Mouse (Mus musculus) forebrain, embryonic 11.5 days (tissue): ENCODE data around the gene Fcmr. TPM values are rescaled to one million over a fixed set of nuclear protein-coding genes. Genes with fewer than 3 reads are reported as not detected.

Experiments
- ATAC-seq: fragments of 200-750 bp; cut with Nextera tagmentation; replicated peaks from 2 replicates; pipeline ENCODE4 v1.8.0; 2017; ENCODE audit warnings: moderate TSS enrichment; ENCODE audit not compliant: low FRiP score
- DNase-seq: peaks from one replicate; pipeline ENCODE4 v3.0.0-alpha.2; 2017; ENCODE audit warnings: low spot score
- H3K27ac ChIP-seq: fragments of 300-500 bp; sonication (generic); 2 replicates; pipeline ENCODE4 v1.5.1; 2014; ENCODE audit warnings: low read depth, low read length
- H3K27me3 ChIP-seq: fragments of 300-500 bp; sonication (generic); 2 replicates; pipeline ENCODE4 v1.6.1; 2014; ENCODE audit warnings: mild to moderate bottlenecking, low read length, mixed read lengths; ENCODE audit not compliant: control insufficient read depth, insufficient read depth
- H3K36me3 ChIP-seq: fragments of 300-500 bp; sonication (generic); 2 replicates; pipeline ENCODE4 v1.6.1; 2014; ENCODE audit warnings: mild to moderate bottlenecking, low read length, moderate library complexity, mixed read lengths; ENCODE audit not compliant: control insufficient read depth, insufficient read depth
- H3K4me1 ChIP-seq: fragments of 300-500 bp; sonication (generic); replicated peaks from 2 replicates; pipeline ENCODE4 v1.6.1; 2014; ENCODE audit warnings: low read length, mixed read lengths; ENCODE audit not compliant: control insufficient read depth, insufficient read depth
- H3K4me2 ChIP-seq: fragments of 300-500 bp; sonication (generic); 2 replicates; pipeline ENCODE4 v1.6.1; 2014; ENCODE audit warnings: low read depth, mild to moderate bottlenecking, low read length, moderate library complexity, mixed read lengths; ENCODE audit not compliant: severe bottlenecking
- H3K4me3 ChIP-seq: fragments of 300-500 bp; sonication (generic); 2 replicates; pipeline ENCODE4 v1.5.1; 2014; ENCODE audit warnings: low read depth, low read length
- H3K9ac ChIP-seq: fragments of 300-500 bp; sonication (generic); 2 replicates; pipeline ENCODE4 v1.6.1; 2014; ENCODE audit warnings: low read length
- H3K9me3 ChIP-seq: fragments of 300-500 bp; sonication (generic); 2 replicates; pipeline ENCODE4 v1.6.1; 2016; ENCODE audit warnings: low read length, mixed read lengths; ENCODE audit not compliant: control insufficient read depth
- WGBS: fragments of 180-500 bp; shearing (Covaris S2); extraction: QIAGEN DNeasy Blood & Tissue Kit; methylation state at CpG from one replicate; pipeline ENCODE4 v1.1.7; 2014; 5-methylcytosine and 5-hydroxymethylcytosine counted together
- polyA plus RNA-seq: library from polyadenylated mRNA; unstranded; fragments of >200 nt; fragmentation: Nextera tagmentation; extraction: Ambion mirVana; gene quantifications from 2 replicates; pipeline ENCODE4 v1.2.1, GENCODE M21; 2014

Gene Fcmr
- polyA plus RNA-seq, 1 experiment from 2014 or later: not detected

GRCm38 (mm10) chr1:130911401-130912010 lies 46.0 kb downstream of the Fcmr start, which contains the start of gene Il20:
Il20 (minus strand) TSS chr1:130911451.
- no peaks in the 10 kb centered on the region for H3K9me3 ChIP-seq
- no peak for DNase-seq
- H3K9ac ChIP-seq: no peak within 1 kb of the TSS
- H3K27ac ChIP-seq: no peak within 1 kb of the TSS
- no peaks in the 10 kb centered on the region for H3K27me3 ChIP-seq
- no peak within 1 kb of the TSS for H3K4me2 ChIP-seq
- no peaks in the 10 kb centered on the region for H3K4me1 ChIP-seq
- ATAC-seq: no peak
- 79% methylated on average over 12 of the region's 12 CpGs for WGBS
- no peak within 1 kb of the TSS for H3K4me3 ChIP-seq
- no peaks in the 10 kb centered on the region for H3K36me3 ChIP-seq

- no peaks in the 10 kb centered on the region for H3K27me3 ChIP-seq
- no peak overlapping the region for H3K27ac ChIP-seq
- WGBS: 50% methylated on average over 1 of the region's 1 CpGs
Observed at GRCm38 (mm10) chr1:130918323-130918980, 53.0 kb downstream of the Fcmr start.

GRCm38 (mm10) chr1:130926484-130926883 lies 61.0 kb downstream of the Fcmr start:
- H3K36me3 ChIP-seq: no peaks in the 10 kb centered on the region
- H3K9ac ChIP-seq: no peak overlapping the region
- DNase-seq (no peak), ATAC-seq (no peak)
- no peak overlapping the region for H3K4me3 ChIP-seq
- no peak overlapping the region for H3K4me2 ChIP-seq
- no peaks in the 10 kb centered on the region for H3K27me3 ChIP-seq
- no peaks in the 10 kb centered on the region for H3K4me1 ChIP-seq
- H3K9me3 ChIP-seq: no peaks in the 10 kb centered on the region
- no peak overlapping the region for H3K27ac ChIP-seq

More at GRCm38 (mm10) chr1:130918323-130918980, 53.0 kb downstream of the Fcmr start:
- ATAC-seq (no peak), DNase-seq (no peak)
- no peak overlapping the region for H3K4me2 ChIP-seq
- no peaks in the 10 kb centered on the region for H3K36me3 ChIP-seq
- no peak overlapping the region for H3K4me3 ChIP-seq
- H3K4me1 ChIP-seq: no peaks in the 10 kb centered on the region
- H3K9me3 ChIP-seq: no peaks in the 10 kb centered on the region
- H3K9ac ChIP-seq: no peak overlapping the region

Other genes starting within 250 kb of the Fcmr start
- not detected in 2 replicates for gene Zp3r, start 236.0 kb upstream of the Fcmr start, polyA plus RNA-seq
- gene C4bp, start 204.0 kb upstream of the Fcmr start, polyA plus RNA-seq: not detected in 2 replicates
- gene Gm29427, start 149.9 kb upstream of the Fcmr start, polyA plus RNA-seq: not detected in 2 replicates
- gene Yod1, start 148.3 kb upstream of the Fcmr start, polyA plus RNA-seq: 13.5 and 17.1 TPM in 2 replicates
- 7.3 and 8.6 TPM in 2 replicates for gene Pfkfb2, start 136.4 kb upstream of the Fcmr start, polyA plus RNA-seq
- gene AA986860, start 133.7 kb upstream of the Fcmr start, polyA plus RNA-seq: 0.83 and 1.1 TPM in 2 replicates
- not detected in 2 replicates for gene Fcamr, start 64.8 kb upstream of the Fcmr start, polyA plus RNA-seq
- gene Pigr, start 39.0 kb upstream of the Fcmr start, polyA plus RNA-seq: not detected in 2 replicates
- gene Il24, start 21.8 kb downstream of the Fcmr start, polyA plus RNA-seq: not detected in 2 replicates
- not detected in 2 replicates for gene Il20, start 45.8 kb downstream of the Fcmr start, polyA plus RNA-seq
- gene Il19, start 74.4 kb downstream of the Fcmr start, polyA plus RNA-seq: not detected in 2 replicates
- not detected in 2 replicates for gene Il10, start 154.2 kb downstream of the Fcmr start, polyA plus RNA-seq
- 52.3 and 57.8 TPM in 2 replicates for gene Mapkapk2, start 232.2 kb downstream of the Fcmr start, polyA plus RNA-seq